Mouse (Mus musculus) embryonic facial prominence, embryonic 14.5 days (tissue): ENCODE measurements around the gene Suox. TPM values are rescaled to one million over a fixed set of nuclear protein-coding genes. Genes with fewer than 3 reads are reported as not detected.
A peak's percentile ranks its signal among the peaks of the same experiment; 100 is the strongest.
"Not testable (repeated sequence)": the region's sequence is repeated elsewhere in the genome, so short reads cannot be mapped to it uniquely, and the experiment has no call there.

Experiments
- ATAC-seq: fragments of 200-750 bp; cut with Nextera tagmentation; 2 replicates; pipeline ENCODE4 v1.8.0; 2017; ENCODE audit warnings: low read depth, moderate number of reproducible peaks, moderate TSS enrichment
- DNase-seq: peaks from one replicate; pipeline ENCODE4 v3.0.0-alpha.2; 2015; ENCODE audit warnings: low spot score
- H3K27ac ChIP-seq: fragments of 300-500 bp; sonication (generic); replicated peaks from 2 replicates; pipeline ENCODE4 v1.5.1; 2014; ENCODE audit warnings: low read depth, mild to moderate bottlenecking, low read length, moderate library complexity
- H3K27me3 ChIP-seq: fragments of 300-500 bp; sonication (generic); replicated peaks from 2 replicates; pipeline ENCODE4 v1.6.1; 2014; ENCODE audit warnings: low read length; ENCODE audit not compliant: control insufficient read depth, insufficient read depth
- H3K36me3 ChIP-seq: fragments of 300-500 bp; sonication (generic); 2 replicates; pipeline ENCODE4 v1.6.1; 2014; ENCODE audit warnings: low read length, mixed read lengths; ENCODE audit not compliant: control insufficient read depth, insufficient read depth
- H3K4me1 ChIP-seq: fragments of 300-500 bp; sonication (generic); 2 replicates; pipeline ENCODE4 v1.6.1; 2014; ENCODE audit warnings: antibody characterized with exemption, low read length; ENCODE audit not compliant: control insufficient read depth, insufficient read depth
- H3K4me2 ChIP-seq: fragments of 300-500 bp; sonication (generic); 2 replicates; pipeline ENCODE4 v1.6.1; 2014; ENCODE audit warnings: low read depth, mild to moderate bottlenecking, low read length, moderate library complexity, mixed read lengths
- H3K4me3 ChIP-seq: fragments of 300-500 bp; sonication (generic); 2 replicates; pipeline ENCODE4 v1.5.1; 2014; ENCODE audit warnings: low read depth, mild to moderate bottlenecking, low read length
- H3K9ac ChIP-seq: fragments of 300-500 bp; sonication (generic); 2 replicates; pipeline ENCODE4 v1.6.1; 2014; ENCODE audit warnings: low read depth, mild to moderate bottlenecking, low read length, moderate library complexity, mixed read lengths
- H3K9me3 ChIP-seq: fragments of 300-500 bp; sonication (generic); 2 replicates; pipeline ENCODE4 v1.6.1; 2016; ENCODE audit warnings: low read length; ENCODE audit not compliant: control insufficient read depth
- WGBS: fragments of 180-500 bp; shearing (Covaris S2); extraction: QIAGEN DNeasy Blood & Tissue Kit; methylation state at CpG from one replicate; pipeline ENCODE4 v1.1.7; 2014; 5-methylcytosine and 5-hydroxymethylcytosine counted together
- polyA plus RNA-seq: library from polyadenylated mRNA; unstranded; fragments of >200 nt; fragmentation: Nextera tagmentation; extraction: Ambion mirVana; gene quantifications from 2 replicates; pipeline ENCODE4 v1.2.1, GENCODE M21; 2014

The Suox gene
- polyA plus RNA-seq, result 11.1 and 14.4 TPM in 2 replicates

- Histone ChIP-seq H3K4me1 (peaks cover 5% of the 10 kb centered on the region), H3K4me2 (peak within 1 kb of the TSS; percentile 94), H3K27me3 (no peaks in the 10 kb centered on the region), H3K9me3 (no peaks in the 10 kb centered on the region), H3K9ac (peak within 1 kb of the TSS; percentile 71), H3K4me3 (peak within 1 kb of the TSS; percentile 69), H3K27ac (peak within 1 kb of the TSS; percentile 73; the same call in 1 of the 2 replicates), H3K36me3 (peaks cover 13% of the 10 kb centered on the region; the same call in 1 of the 2 replicates)
- DNase-seq, result peak; percentile 94
- WGBS, result under 1% methylated on average over 43 of the region's 60 CpGs
- ATAC-seq, result peak; percentile 94
Measured at GRCm38 (mm10) chr10:128673763-128674468, at the start of gene Suox. Suox (minus strand) TSS chr10:128674073.

DNA sequence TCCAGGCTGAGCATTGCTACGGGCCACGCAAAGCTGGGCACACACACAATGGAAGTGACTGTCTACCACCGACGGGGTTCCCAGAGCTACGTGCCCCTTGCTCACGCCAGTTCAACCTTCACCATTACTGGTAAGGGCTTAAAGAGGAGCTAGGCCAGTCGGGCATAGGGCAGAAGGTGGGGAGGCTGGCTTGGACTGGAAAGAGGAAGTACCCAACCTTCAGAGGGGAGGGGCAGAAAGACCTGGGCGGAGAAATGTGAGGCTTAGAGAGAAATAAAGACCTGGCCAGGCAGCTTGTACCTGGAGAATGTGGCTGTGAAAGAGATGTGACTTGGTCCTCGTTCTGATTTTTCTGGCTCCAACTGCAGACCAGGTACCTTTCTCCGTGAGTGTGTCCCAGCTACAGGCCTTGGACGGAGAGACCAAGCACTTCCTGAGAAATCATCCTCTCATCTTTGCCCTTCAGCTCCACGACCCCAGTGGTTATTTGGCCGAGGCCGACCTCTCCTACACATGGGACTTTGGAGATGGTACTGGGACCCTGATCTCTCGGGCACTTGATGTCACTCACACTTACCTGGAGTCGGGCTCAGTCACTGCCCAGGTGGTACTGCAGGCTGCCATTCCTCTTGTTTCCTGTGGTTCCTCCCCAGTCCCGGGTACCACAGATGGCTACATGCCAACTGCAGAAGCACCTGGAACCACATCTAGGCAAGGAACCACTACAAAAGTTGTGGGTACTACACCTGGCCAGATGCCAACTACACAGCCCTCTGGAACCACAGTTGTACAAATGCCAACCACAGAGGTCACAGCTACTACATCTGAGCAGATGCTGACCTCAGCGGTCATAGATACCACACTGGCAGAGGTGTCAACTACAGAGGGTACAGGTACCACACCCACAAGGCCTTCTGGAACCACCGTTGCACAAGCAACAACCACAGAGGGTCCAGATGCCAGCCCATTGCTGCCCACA lies 42.0 kb upstream of the Suox start:
- Histone ChIP-seq H3K4me1 (no peaks in the 10 kb centered on the region), H3K9me3 (no peaks in the 10 kb centered on the region), H3K36me3 (no peaks in the 10 kb centered on the region; the same call in 1 of the 2 replicates), H3K27ac (no peak overlapping the region), H3K27me3 (no peaks in the 10 kb centered on the region), H3K4me3 (no peak overlapping the region), H3K9ac (no peak overlapping the region), H3K4me2 (no peak overlapping the region)
- no peak for ATAC-seq
- 85% methylated on average over 19 of the region's 19 CpGs for WGBS
- DNase-seq, result no peak

DNA sequence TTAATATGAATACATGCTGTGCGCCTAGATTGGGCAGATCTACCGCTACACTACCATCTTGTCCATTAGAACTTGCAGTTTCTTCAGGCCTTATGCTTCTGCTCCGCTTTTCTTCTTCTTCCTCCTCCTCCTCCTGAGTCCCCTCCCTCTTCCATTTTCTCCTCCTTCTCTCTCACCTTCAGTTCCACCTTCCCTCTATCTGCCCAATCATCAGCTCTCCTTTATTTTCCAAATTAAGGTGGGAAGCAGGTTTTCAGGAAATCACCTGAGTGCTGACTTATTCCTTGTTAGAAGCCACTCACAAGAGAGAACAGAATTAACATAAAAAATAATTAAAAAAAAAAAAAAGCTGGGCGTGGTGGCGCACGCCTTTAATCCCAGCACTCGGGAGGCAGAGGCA lies 37.4 kb upstream of the Suox start:
- 94% methylated on average over 7 of the region's 7 CpGs for WGBS

GRCm38 (mm10) chr10:128705317-128705693 lies 31.4 kb upstream of the Suox start:
- no peaks in the 10 kb centered on the region for H3K9me3 ChIP-seq
- WGBS, result 5% methylated on average over 11 of the region's 11 CpGs
- peak; percentile 22 for DNase-seq
- ATAC-seq, result peak; percentile 15
- no peaks in the 10 kb centered on the region for H3K27me3 ChIP-seq
- peaks cover 29% of the 10 kb centered on the region for H3K36me3 ChIP-seq
- peak overlapping the region; percentile 76 for H3K4me2 ChIP-seq
- peak overlapping the region; percentile 95 for H3K27ac ChIP-seq
- H3K4me3 ChIP-seq, result peak overlapping the region; percentile 65
- H3K9ac ChIP-seq, result peak overlapping the region; percentile 76
- H3K4me1 ChIP-seq, result peaks cover 9% of the 10 kb centered on the region; the same call in 1 of the 2 replicates

More for the DNA sequence above, 37.4 kb upstream of the Suox start:
- H3K9me3 ChIP-seq, ATAC-seq, H3K27me3 ChIP-seq, H3K4me1 ChIP-seq, H3K4me3 ChIP-seq, DNase-seq, H3K27ac ChIP-seq, H3K36me3 ChIP-seq, H3K4me2 ChIP-seq, H3K9ac ChIP-seq: not testable (repeated sequence)

DNA sequence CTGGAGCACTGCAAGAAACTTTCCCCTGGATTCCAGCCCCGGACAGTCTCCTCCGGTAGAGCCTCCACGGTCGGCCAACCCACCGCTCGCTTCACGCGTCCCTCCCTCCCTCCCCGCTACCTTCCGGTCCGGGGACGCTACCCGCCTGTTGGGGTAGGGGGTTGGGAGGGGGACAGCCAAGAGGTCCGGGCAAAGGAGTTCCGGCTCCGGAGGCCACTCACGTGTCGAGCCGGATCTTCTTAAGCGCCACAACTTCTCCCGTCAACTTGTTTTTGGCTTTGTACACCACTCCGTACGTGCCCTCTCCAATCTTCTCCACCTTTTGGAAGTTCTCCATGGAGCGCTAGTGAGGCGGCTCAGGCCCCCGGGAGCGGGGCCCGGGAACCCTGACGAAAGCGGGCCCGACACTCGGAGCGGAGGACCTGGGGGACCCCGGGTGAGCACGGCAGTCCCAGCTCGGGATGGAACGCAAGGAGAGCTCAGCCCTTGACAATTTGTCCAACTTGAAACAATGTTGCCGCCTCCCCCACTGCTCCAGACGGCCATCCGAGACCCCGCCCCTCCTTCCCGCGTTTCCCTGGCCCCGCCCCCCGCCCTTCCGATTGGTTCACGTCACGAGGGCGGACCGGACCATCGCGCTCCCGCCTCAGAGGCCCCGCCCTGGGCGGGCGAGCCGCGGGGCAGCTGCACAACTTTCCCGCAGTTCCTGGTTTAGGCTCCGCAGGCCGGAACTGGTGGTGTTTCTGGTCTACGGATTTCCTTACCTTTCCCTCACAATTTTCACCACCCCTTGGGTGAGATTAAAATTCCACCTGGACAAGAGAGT lies 30.8 kb upstream of the Suox start, which contains the start of gene Cdk2:
Cdk2 (minus strand) TSS at position 541 of the 826 bp plus-strand sequence.
- WGBS, result under 1% methylated on average over 53 of the region's 62 CpGs
- Histone ChIP-seq H3K9me3 (no peaks in the 10 kb centered on the region), H3K27me3 (no peaks in the 10 kb centered on the region), H3K4me3 (peak within 1 kb of the TSS; percentile 65), H3K36me3 (peaks cover 35% of the 10 kb centered on the region), H3K4me1 (peaks cover 9% of the 10 kb centered on the region; the same call in 1 of the 2 replicates), H3K27ac (peak within 1 kb of the TSS; percentile 95), H3K4me2 (peak within 1 kb of the TSS; percentile 76), H3K9ac (peak within 1 kb of the TSS; percentile 76)
- DNase-seq (peak; percentile 96), ATAC-seq (peak; percentile 91)

- H3K9me3 ChIP-seq, result no peaks in the 10 kb centered on the region
- peak within 1 kb of the TSS; percentile 76 for H3K4me2 ChIP-seq
- H3K36me3 ChIP-seq, result peaks cover 43% of the 10 kb centered on the region
- no peak for ATAC-seq
- peak within 1 kb of the TSS; percentile 76 for H3K9ac ChIP-seq
- H3K27me3 ChIP-seq, result no peaks in the 10 kb centered on the region
- peaks cover 9% of the 10 kb centered on the region; the same call in 1 of the 2 replicates for H3K4me1 ChIP-seq
- no peak for DNase-seq
- H3K27ac ChIP-seq, result peak within 1 kb of the TSS; percentile 95
- peak within 1 kb of the TSS; percentile 65 for H3K4me3 ChIP-seq
- 9% methylated on average over 4 of the region's 4 CpGs for WGBS
Measured at GRCm38 (mm10) chr10:128703895-128704294, 30.0 kb upstream of the Suox start, which contains the start of gene Pmel. Pmel (plus strand) TSS chr10:128704195.

- Histone ChIP-seq H3K27me3 (no peaks in the 10 kb centered on the region), H3K4me1 (peaks cover 9% of the 10 kb centered on the region; the same call in 1 of the 2 replicates), H3K27ac (no peak overlapping the region), H3K9ac (peak overlapping the region; percentile 30; the same call in 1 of the 2 replicates), H3K4me2 (no peak overlapping the region; the same call in 1 of the 2 replicates), H3K4me3 (no peak overlapping the region), H3K36me3 (peaks cover 50% of the 10 kb centered on the region), H3K9me3 (no peaks in the 10 kb centered on the region)
- ATAC-seq, result no peak
- no peak for DNase-seq
- 76% methylated on average over 6 of the region's 6 CpGs for WGBS
Measured at GRCm38 (mm10) chr10:128702328-128703007, 28.6 kb upstream of the Suox start.
